Mouse (Mus musculus) hindbrain, embryonic 13.5 days (tissue): ENCODE measurements at regions not wholly inside any gene's neighbourhood (a gene's known extent, or its start where the extent isn't known, plus 50 kb on each side); places are given as distances from the start of the nearest gene placed in this dataset.

Source experiments
- ATAC-seq: fragments of 200-750 bp; cut with Nextera tagmentation; 2 replicates; pipeline ENCODE4 v1.8.0; 2017; ENCODE audit warnings: moderate TSS enrichment; ENCODE audit not compliant: low FRiP score
- H3K27ac ChIP-seq: fragments of 300-500 bp; sonication (generic); 2 replicates; pipeline ENCODE4 v1.5.1; 2015; ENCODE audit warnings: inconsistent platforms, mild to moderate bottlenecking, moderate library complexity
- H3K27me3 ChIP-seq: fragments of 300-500 bp; sonication (generic); 2 replicates; pipeline ENCODE4 v1.6.1; 2015; ENCODE audit warnings: mild to moderate bottlenecking, inconsistent platforms
- H3K36me3 ChIP-seq: fragments of 300-500 bp; sonication (generic); 2 replicates; pipeline ENCODE4 v1.6.1; 2015; ENCODE audit warnings: mild to moderate bottlenecking, inconsistent platforms
- H3K4me1 ChIP-seq: fragments of 300-500 bp; sonication (generic); replicated peaks from 2 replicates; pipeline ENCODE4 v1.6.1; 2015; ENCODE audit warnings: inconsistent platforms
- H3K4me2 ChIP-seq: fragments of 300-500 bp; sonication (generic); 2 replicates; pipeline ENCODE4 v1.6.1; 2015; ENCODE audit warnings: inconsistent platforms, mild to moderate bottlenecking, moderate library complexity
- H3K4me3 ChIP-seq: fragments of 300-500 bp; sonication (generic); 2 replicates; pipeline ENCODE4 v1.5.1; 2015; ENCODE audit warnings: mild to moderate bottlenecking, inconsistent platforms
- H3K9ac ChIP-seq: fragments of 300-500 bp; sonication (generic); 2 replicates; pipeline ENCODE4 v1.6.1; 2015; ENCODE audit warnings: mild to moderate bottlenecking, inconsistent platforms
- H3K9me3 ChIP-seq: fragments of 300-500 bp; sonication (generic); 2 replicates; pipeline ENCODE4 v1.6.1; 2016; ENCODE audit warnings: inconsistent platforms
- WGBS: fragments of 180-500 bp; shearing (Covaris S2); methylation state at CpG from one replicate; pipeline ENCODE4 v1.1.7; 2015; 5-methylcytosine and 5-hydroxymethylcytosine counted together

- H3K4me1 ChIP-seq, result no peaks in the 10 kb centered on the region
- no peaks in the 10 kb centered on the region for H3K27me3 ChIP-seq
- no peak overlapping the region for H3K27ac ChIP-seq
- H3K4me3 ChIP-seq, result no peak overlapping the region
- H3K36me3 ChIP-seq, result no peaks in the 10 kb centered on the region
- ATAC-seq, result peak; percentile 57; the same call in 1 of the 2 replicates
- H3K9me3 ChIP-seq, result peaks cover 19% of the 10 kb centered on the region
- 36% methylated on average over 2 of the region's 2 CpGs for WGBS
- H3K9ac ChIP-seq, result no peak overlapping the region
- H3K4me2 ChIP-seq, result no peak overlapping the region
Measured at GRCm38 (mm10) chr13:15283065-15283464, 180.0 kb upstream of the Gli3 start.

GRCm38 (mm10) chr13:15298457-15298856 lies 164.6 kb upstream of the Gli3 start:
- 92% methylated on average over 2 of the region's 2 CpGs for WGBS
- no peak for ATAC-seq
- Histone ChIP-seq H3K36me3 (no peaks in the 10 kb centered on the region), H3K4me1 (no peaks in the 10 kb centered on the region), H3K9ac (no peak overlapping the region), H3K27ac (no peak overlapping the region), H3K4me2 (no peak overlapping the region), H3K4me3 (no peak overlapping the region), H3K27me3 (no peaks in the 10 kb centered on the region), H3K9me3 (peaks cover 3% of the 10 kb centered on the region; the same call in 1 of the 2 replicates)

DNA sequence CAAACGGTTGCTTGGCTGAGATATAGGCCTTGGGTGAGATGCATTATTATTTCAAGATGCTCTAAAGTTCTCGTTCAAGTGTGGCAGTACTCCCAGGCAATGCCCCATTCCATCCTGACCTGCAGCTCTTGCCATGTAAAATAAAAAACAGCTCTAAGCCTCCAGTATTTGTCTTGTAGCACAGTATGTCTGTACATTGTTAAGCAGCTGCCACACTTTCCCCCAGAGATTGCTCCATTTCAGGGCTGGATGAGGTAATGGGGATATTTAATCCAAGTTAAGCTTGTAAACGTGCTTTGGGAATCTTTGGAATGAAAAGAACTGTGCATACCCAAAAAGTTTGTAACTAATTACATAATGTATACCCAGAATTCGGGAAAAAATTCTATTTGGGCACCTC lies 137.6 kb upstream of the Gli3 start:
- H3K4me1 ChIP-seq, result no peaks in the 10 kb centered on the region
- H3K4me2 ChIP-seq, result no peak overlapping the region
- no peak overlapping the region for H3K27ac ChIP-seq
- 73% methylated on average over 4 of the region's 4 CpGs for WGBS
- H3K36me3 ChIP-seq, result no peaks in the 10 kb centered on the region
- no peaks in the 10 kb centered on the region for H3K27me3 ChIP-seq
- H3K9ac ChIP-seq, result no peak overlapping the region
- no peak for ATAC-seq
- no peaks in the 10 kb centered on the region for H3K9me3 ChIP-seq
- no peak overlapping the region for H3K4me3 ChIP-seq

DNA sequence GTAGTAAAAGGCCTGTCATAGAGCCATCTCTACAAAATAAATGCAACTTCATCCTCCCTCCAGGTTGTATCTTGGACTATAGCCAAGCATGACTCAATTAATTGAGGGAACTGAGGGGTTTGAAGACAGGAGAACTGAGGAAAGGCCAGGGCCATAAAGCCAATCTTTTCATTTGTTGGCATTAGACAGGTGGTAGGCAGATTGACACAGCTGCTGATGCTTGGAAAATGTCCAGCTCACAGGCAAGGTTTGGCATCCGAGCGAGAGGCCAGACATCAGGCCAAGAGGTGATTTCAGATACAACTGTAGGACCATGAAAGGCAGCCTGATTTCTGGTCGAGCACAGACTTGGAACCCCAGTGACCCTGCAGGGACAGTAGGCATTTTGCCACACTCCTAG lies 136.9 kb upstream of the Gli3 start:
- H3K27ac ChIP-seq, result no peak overlapping the region
- H3K4me2 ChIP-seq, result no peak overlapping the region
- H3K27me3 ChIP-seq, result no peaks in the 10 kb centered on the region
- H3K36me3 ChIP-seq, result no peaks in the 10 kb centered on the region
- ATAC-seq, result no peak
- WGBS, result 65% methylated on average over 3 of the region's 3 CpGs
- no peaks in the 10 kb centered on the region for H3K9me3 ChIP-seq
- no peaks in the 10 kb centered on the region for H3K4me1 ChIP-seq
- no peak overlapping the region for H3K9ac ChIP-seq
- no peak overlapping the region for H3K4me3 ChIP-seq

DNA sequence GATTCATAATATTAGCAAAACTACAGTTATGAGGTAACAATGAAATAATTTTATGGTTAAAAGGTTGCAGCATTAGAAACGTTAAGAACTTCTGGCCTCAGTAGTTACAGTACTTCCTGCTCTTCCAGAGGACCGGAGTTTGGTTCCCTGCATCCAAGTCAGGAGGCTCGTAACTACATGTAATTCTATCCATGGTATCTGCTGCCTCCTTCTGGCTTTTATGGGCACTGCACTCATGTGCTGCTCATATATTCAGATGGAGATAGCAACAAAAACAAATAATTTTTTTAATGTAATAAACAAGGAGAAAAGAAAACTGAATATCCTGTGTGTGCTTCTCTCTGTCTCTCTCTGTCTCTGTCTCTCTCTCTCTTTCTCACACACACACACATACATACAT lies 133.5 kb upstream of the Gli3 start:
- 97% methylated on average over 3 of the region's 3 CpGs for WGBS
- no peaks in the 10 kb centered on the region for H3K9me3 ChIP-seq

GRCm38 (mm10) chr13:15343474-15343873 lies 119.6 kb upstream of the Gli3 start:
- no peaks in the 10 kb centered on the region for H3K9me3 ChIP-seq
- WGBS, result 61% methylated on average over 3 of the region's 3 CpGs
- H3K4me1 ChIP-seq, result 0 out of 2 replicates have a peak, but pooled peaks cover 3% of the 10 kb centered on the region
- no peak overlapping the region for H3K4me3 ChIP-seq
- H3K36me3 ChIP-seq, result no peaks in the 10 kb centered on the region
- no peak overlapping the region for H3K4me2 ChIP-seq
- no peak overlapping the region for H3K9ac ChIP-seq
- no peak overlapping the region for H3K27ac ChIP-seq
- ATAC-seq, result no peak
- no peaks in the 10 kb centered on the region for H3K27me3 ChIP-seq

More for the DNA sequence above, 133.5 kb upstream of the Gli3 start:
- no peak for ATAC-seq
- Histone ChIP-seq H3K27ac (no peak overlapping the region), H3K4me1 (no peaks in the 10 kb centered on the region), H3K4me3 (no peak overlapping the region), H3K36me3 (no peaks in the 10 kb centered on the region), H3K9ac (no peak overlapping the region), H3K27me3 (no peaks in the 10 kb centered on the region), H3K4me2 (no peak overlapping the region)

DNA sequence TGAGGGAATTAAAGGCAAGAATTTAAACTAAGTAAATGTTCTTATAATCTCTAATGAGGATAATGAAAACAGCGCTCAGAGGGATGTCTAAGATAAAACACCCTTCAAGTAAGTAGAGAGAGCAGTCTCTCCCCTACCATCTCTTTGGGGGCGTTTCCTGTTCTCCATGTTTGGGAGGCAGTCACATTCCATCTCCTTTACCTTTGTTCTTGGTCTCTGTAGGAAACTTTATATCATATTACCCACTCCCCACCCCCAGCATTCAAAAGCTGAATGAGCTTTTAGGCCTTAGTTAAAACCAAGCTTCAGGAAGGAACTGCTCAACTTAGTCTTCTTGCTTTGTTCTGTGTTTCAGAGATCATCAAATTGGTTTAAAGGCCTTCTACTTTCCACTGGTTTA lies 116.2 kb upstream of the Gli3 start:
- no peak overlapping the region for H3K9ac ChIP-seq
- no peak overlapping the region for H3K27ac ChIP-seq
- no peak overlapping the region for H3K4me2 ChIP-seq
- WGBS, result 39% methylated on average over 2 of the region's 2 CpGs
- H3K27me3 ChIP-seq, result no peaks in the 10 kb centered on the region
- ATAC-seq, result no peak
- no peaks in the 10 kb centered on the region for H3K9me3 ChIP-seq
- no peak overlapping the region for H3K4me3 ChIP-seq
- H3K36me3 ChIP-seq, result no peaks in the 10 kb centered on the region
- 0 out of 2 replicates have a peak, but pooled peaks cover 3% of the 10 kb centered on the region for H3K4me1 ChIP-seq

DNA sequence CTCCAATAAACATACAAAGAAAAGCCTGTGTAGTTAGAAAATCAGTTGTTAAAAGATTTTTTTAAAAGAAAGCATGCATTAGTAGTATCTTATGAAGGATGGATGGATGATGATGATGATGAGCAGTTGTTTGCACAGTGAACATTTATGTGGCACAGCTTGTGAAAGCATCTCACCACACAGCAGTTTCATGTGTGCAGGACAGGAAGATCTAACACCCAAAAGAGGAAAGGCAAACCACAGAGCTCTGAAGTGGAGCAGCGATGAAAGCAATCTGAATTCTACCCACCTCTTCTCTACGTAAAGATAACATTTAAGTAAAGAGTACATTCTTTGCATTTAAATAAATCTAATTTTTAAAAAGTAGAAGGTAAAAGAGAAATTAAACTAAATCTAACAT lies 96.6 kb upstream of the Gli3 start:
- Histone ChIP-seq H3K4me1 (no peaks in the 10 kb centered on the region), H3K9ac (no peak overlapping the region), H3K36me3 (no peaks in the 10 kb centered on the region), H3K9me3 (no peaks in the 10 kb centered on the region), H3K27me3 (no peaks in the 10 kb centered on the region), H3K27ac (no peak overlapping the region), H3K4me3 (no peak overlapping the region), H3K4me2 (no peak overlapping the region)
- 97% methylated on average over 2 of the region's 2 CpGs for WGBS
- ATAC-seq, result no peak

GRCm38 (mm10) chr13:15380081-15380480 lies 83.0 kb upstream of the Gli3 start:
- Histone ChIP-seq H3K36me3 (no peaks in the 10 kb centered on the region), H3K4me3 (no peak overlapping the region), H3K4me1 (no peaks in the 10 kb centered on the region), H3K27ac (no peak overlapping the region), H3K27me3 (no peaks in the 10 kb centered on the region), H3K4me2 (no peak overlapping the region), H3K9me3 (no peaks in the 10 kb centered on the region), H3K9ac (no peak overlapping the region)
- 83% methylated on average over 8 of the region's 8 CpGs for WGBS
- ATAC-seq, result no peak

DNA sequence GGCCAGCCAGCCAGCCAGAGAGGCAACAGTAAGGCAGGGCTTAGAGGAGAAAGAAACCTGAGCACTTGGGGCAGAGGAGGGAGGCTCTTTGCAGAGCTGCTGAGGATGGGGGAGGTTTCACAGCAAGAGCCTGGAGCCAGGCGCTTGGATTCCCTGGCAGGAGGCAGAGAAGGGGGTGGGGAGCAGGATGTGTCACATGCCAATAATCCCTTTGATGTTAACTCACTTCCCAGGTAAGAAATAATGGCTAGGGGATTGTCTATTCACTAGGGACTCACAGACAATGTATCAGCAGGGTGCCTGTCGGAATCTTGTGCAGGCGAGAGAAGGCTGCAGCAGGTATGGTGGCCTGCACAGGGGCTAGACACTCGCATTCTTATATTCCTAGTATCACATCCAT lies 67.8 kb upstream of the Gli3 start:
- Histone ChIP-seq H3K27me3 (no peaks in the 10 kb centered on the region), H3K9me3 (no peaks in the 10 kb centered on the region), H3K9ac (no peak overlapping the region), H3K4me3 (no peak overlapping the region), H3K27ac (no peak overlapping the region), H3K4me1 (0 out of 2 replicates have a peak, but pooled peaks cover 3% of the 10 kb centered on the region), H3K4me2 (peak overlapping the region; percentile 26; the same call in 1 of the 2 replicates), H3K36me3 (no peaks in the 10 kb centered on the region)
- peak; percentile 77; the same call in 1 of the 2 replicates for ATAC-seq
- 16% methylated on average over 4 of the region's 4 CpGs for WGBS

GRCm38 (mm10) chr13:15395694-15396093 lies 67.3 kb upstream of the Gli3 start:
- peak overlapping the region; percentile 26; the same call in 1 of the 2 replicates for H3K4me2 ChIP-seq
- ATAC-seq, result peak; percentile 81
- no peaks in the 10 kb centered on the region for H3K27me3 ChIP-seq
- H3K4me3 ChIP-seq, result no peak overlapping the region
- H3K4me1 ChIP-seq, result 0 out of 2 replicates have a peak, but pooled peaks cover 3% of the 10 kb centered on the region
- H3K9me3 ChIP-seq, result no peaks in the 10 kb centered on the region
- WGBS, result 23% methylated on average over 7 of the region's 7 CpGs
- H3K36me3 ChIP-seq, result no peaks in the 10 kb centered on the region
- H3K9ac ChIP-seq, result no peak overlapping the region
- no peak overlapping the region for H3K27ac ChIP-seq

DNA sequence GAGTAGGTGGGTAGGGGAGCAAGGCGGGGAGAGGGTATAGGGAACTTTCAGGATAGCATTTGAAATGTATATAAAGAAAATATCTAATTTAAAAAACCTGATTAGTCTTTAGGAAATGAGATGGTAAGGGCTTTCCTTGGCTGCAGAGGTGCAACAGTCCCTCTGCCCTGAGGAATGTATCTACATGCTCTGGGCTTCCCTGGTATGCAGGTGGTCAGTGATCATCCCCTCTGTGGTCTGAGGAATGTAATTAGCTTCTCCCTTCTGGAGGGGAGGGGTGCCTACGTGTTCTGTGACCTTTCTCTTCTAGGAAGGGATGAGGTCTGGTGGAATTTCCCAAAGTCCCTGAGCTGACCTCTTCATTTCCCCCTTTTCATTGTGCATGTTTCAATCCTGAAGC lies 64.4 kb upstream of the Gli3 start:
- 68% methylated on average over 2 of the region's 2 CpGs for WGBS

More for the DNA sequence above, 64.4 kb upstream of the Gli3 start:
- Histone ChIP-seq H3K27ac (no peak overlapping the region), H3K9ac (no peak overlapping the region), H3K4me3 (no peak overlapping the region), H3K27me3 (no peaks in the 10 kb centered on the region), H3K4me2 (no peak overlapping the region), H3K9me3 (no peaks in the 10 kb centered on the region), H3K4me1 (0 out of 2 replicates have a peak, but pooled peaks cover 3% of the 10 kb centered on the region), H3K36me3 (no peaks in the 10 kb centered on the region)
- ATAC-seq, result no peak
